Mouse (Mus musculus) hindbrain, embryonic 13.5 days (tissue): ENCODE measurements at regions not wholly inside any gene's neighbourhood (a gene's known extent, or its start where the extent isn't known, plus 50 kb on each side); places are given as distances from the start of the nearest gene placed in this dataset.

Experiments used
- ATAC-seq: fragments of 200-750 bp; cut with Nextera tagmentation; 2 replicates; pipeline ENCODE4 v1.8.0; 2017; ENCODE audit warnings: moderate TSS enrichment; ENCODE audit not compliant: low FRiP score
- H3K27ac ChIP-seq: fragments of 300-500 bp; sonication (generic); 2 replicates; pipeline ENCODE4 v1.5.1; 2015; ENCODE audit warnings: inconsistent platforms, mild to moderate bottlenecking, moderate library complexity
- H3K27me3 ChIP-seq: fragments of 300-500 bp; sonication (generic); 2 replicates; pipeline ENCODE4 v1.6.1; 2015; ENCODE audit warnings: mild to moderate bottlenecking, inconsistent platforms
- H3K36me3 ChIP-seq: fragments of 300-500 bp; sonication (generic); 2 replicates; pipeline ENCODE4 v1.6.1; 2015; ENCODE audit warnings: mild to moderate bottlenecking, inconsistent platforms
- H3K4me1 ChIP-seq: fragments of 300-500 bp; sonication (generic); replicated peaks from 2 replicates; pipeline ENCODE4 v1.6.1; 2015; ENCODE audit warnings: inconsistent platforms
- H3K4me2 ChIP-seq: fragments of 300-500 bp; sonication (generic); 2 replicates; pipeline ENCODE4 v1.6.1; 2015; ENCODE audit warnings: inconsistent platforms, mild to moderate bottlenecking, moderate library complexity
- H3K4me3 ChIP-seq: fragments of 300-500 bp; sonication (generic); 2 replicates; pipeline ENCODE4 v1.5.1; 2015; ENCODE audit warnings: mild to moderate bottlenecking, inconsistent platforms
- H3K9ac ChIP-seq: fragments of 300-500 bp; sonication (generic); 2 replicates; pipeline ENCODE4 v1.6.1; 2015; ENCODE audit warnings: mild to moderate bottlenecking, inconsistent platforms
- H3K9me3 ChIP-seq: fragments of 300-500 bp; sonication (generic); 2 replicates; pipeline ENCODE4 v1.6.1; 2016; ENCODE audit warnings: inconsistent platforms
- WGBS: fragments of 180-500 bp; shearing (Covaris S2); methylation state at CpG from one replicate; pipeline ENCODE4 v1.1.7; 2015; 5-methylcytosine and 5-hydroxymethylcytosine counted together

GRCm38 (mm10) chr1:90424066-90424821, 178.5 kb upstream of the Cops8 start:
- H3K4me1 ChIP-seq, result peaks cover 12% of the 10 kb centered on the region
- no peak overlapping the region for H3K4me2 ChIP-seq
- H3K36me3 ChIP-seq, result no peaks in the 10 kb centered on the region
- H3K9ac ChIP-seq, result no peak overlapping the region
- H3K4me3 ChIP-seq, result no peak overlapping the region
- WGBS, result 10% methylated on average over 13 of the region's 13 CpGs
- no peak overlapping the region for H3K27ac ChIP-seq
- no peak for ATAC-seq
- peaks cover 9% of the 10 kb centered on the region for H3K27me3 ChIP-seq
- H3K9me3 ChIP-seq, result no peaks in the 10 kb centered on the region

- Histone ChIP-seq H3K4me3 (no peak overlapping the region), H3K4me2 (no peak overlapping the region), H3K9me3 (no peaks in the 10 kb centered on the region), H3K27ac (no peak overlapping the region), H3K9ac (no peak overlapping the region), H3K27me3 (no peaks in the 10 kb centered on the region; the same call in 1 of the 2 replicates), H3K36me3 (no peaks in the 10 kb centered on the region), H3K4me1 (peaks cover 12% of the 10 kb centered on the region)
- no peak for ATAC-seq
- 95% methylated on average over 6 of the region's 6 CpGs for WGBS
Measured at GRCm38 (mm10) chr1:90428334-90428733, 174.4 kb upstream of the Cops8 start.

GRCm38 (mm10) chr1:90428774-90429173, 174.0 kb upstream of the Cops8 start:
- Histone ChIP-seq H3K9ac (no peak overlapping the region), H3K36me3 (no peaks in the 10 kb centered on the region), H3K4me3 (no peak overlapping the region), H3K27ac (no peak overlapping the region), H3K27me3 (no peaks in the 10 kb centered on the region; the same call in 1 of the 2 replicates), H3K4me1 (peaks cover 11% of the 10 kb centered on the region), H3K9me3 (no peaks in the 10 kb centered on the region), H3K4me2 (no peak overlapping the region)
- ATAC-seq, result no peak
- WGBS, result 82% methylated on average over 7 of the region's 7 CpGs

- H3K36me3 ChIP-seq, result no peaks in the 10 kb centered on the region
- no peak overlapping the region for H3K4me2 ChIP-seq
- H3K9me3 ChIP-seq, result no peaks in the 10 kb centered on the region
- 87% methylated on average over 9 of the region's 9 CpGs for WGBS
- H3K4me3 ChIP-seq, result no peak overlapping the region
- no peak for ATAC-seq
- no peaks in the 10 kb centered on the region; the same call in 1 of the 2 replicates for H3K27me3 ChIP-seq
- 0 out of 2 replicates have a peak, but pooled peaks cover 6% of the 10 kb centered on the region for H3K4me1 ChIP-seq
- H3K9ac ChIP-seq, result no peak overlapping the region
- no peak overlapping the region for H3K27ac ChIP-seq
Measured at GRCm38 (mm10) chr1:90430480-90430879, 172.3 kb upstream of the Cops8 start.

DNA sequence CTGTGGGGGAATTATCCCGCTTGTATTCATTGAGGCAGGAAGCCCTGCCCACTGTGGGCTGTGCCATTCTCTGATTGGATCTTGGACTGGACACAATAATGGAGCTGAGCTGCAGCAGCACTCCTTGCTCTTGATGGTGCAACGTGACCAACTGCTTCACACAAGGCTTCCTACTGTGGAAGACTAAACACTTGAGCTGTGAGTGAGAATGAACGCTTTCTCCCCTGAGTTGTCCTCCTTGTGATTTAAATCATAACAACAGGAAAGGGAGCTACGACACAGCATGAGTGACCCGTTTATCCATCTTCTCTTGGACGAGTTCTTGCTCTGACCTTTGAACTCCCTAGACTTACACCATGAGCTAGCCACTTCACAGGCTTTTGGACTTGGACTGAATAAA, 171.0 kb upstream of the Cops8 start:
- Histone ChIP-seq H3K9me3 (no peaks in the 10 kb centered on the region; the same call in 1 of the 2 replicates), H3K4me1 (0 out of 2 replicates have a peak, but pooled peaks cover 6% of the 10 kb centered on the region), H3K27ac (no peak overlapping the region), H3K4me3 (no peak overlapping the region), H3K4me2 (no peak overlapping the region), H3K27me3 (no peaks in the 10 kb centered on the region; the same call in 1 of the 2 replicates), H3K36me3 (no peaks in the 10 kb centered on the region), H3K9ac (no peak overlapping the region)
- WGBS, result 73% methylated on average over 6 of the region's 6 CpGs
- no peak for ATAC-seq

GRCm38 (mm10) chr1:90433911-90434310, 168.9 kb upstream of the Cops8 start:
- Histone ChIP-seq H3K9me3 (no peaks in the 10 kb centered on the region; the same call in 1 of the 2 replicates), H3K4me3 (no peak overlapping the region), H3K9ac (no peak overlapping the region), H3K27me3 (no peaks in the 10 kb centered on the region; the same call in 1 of the 2 replicates), H3K4me2 (no peak overlapping the region), H3K4me1 (peaks cover 6% of the 10 kb centered on the region; the same call in 1 of the 2 replicates), H3K36me3 (no peaks in the 10 kb centered on the region), H3K27ac (no peak overlapping the region)
- WGBS, result 83% methylated on average over 5 of the region's 5 CpGs
- no peak for ATAC-seq

GRCm38 (mm10) chr1:90440638-90441037, 162.1 kb upstream of the Cops8 start:
- Histone ChIP-seq H3K4me2 (no peak overlapping the region), H3K4me3 (no peak overlapping the region), H3K4me1 (peaks cover 22% of the 10 kb centered on the region), H3K9me3 (no peaks in the 10 kb centered on the region; the same call in 1 of the 2 replicates), H3K27ac (0 out of 2 replicates have a peak overlapping the region, but pooled peaks have one; percentile 0), H3K9ac (no peak overlapping the region), H3K27me3 (no peaks in the 10 kb centered on the region), H3K36me3 (no peaks in the 10 kb centered on the region)
- peak; percentile 82 for ATAC-seq
- WGBS, result 31% methylated on average over 1 of the region's 1 CpGs

GRCm38 (mm10) chr1:90441134-90441868, 161.5 kb upstream of the Cops8 start:
- WGBS, result 36% methylated on average over 10 of the region's 10 CpGs
- peak overlapping the region; percentile 0; the same call in 1 of the 2 replicates for H3K27ac ChIP-seq
- no peaks in the 10 kb centered on the region for H3K36me3 ChIP-seq
- no peaks in the 10 kb centered on the region; the same call in 1 of the 2 replicates for H3K9me3 ChIP-seq
- ATAC-seq, result no peak
- no peak overlapping the region for H3K4me3 ChIP-seq
- no peak overlapping the region for H3K9ac ChIP-seq
- no peak overlapping the region for H3K4me2 ChIP-seq
- peaks cover 22% of the 10 kb centered on the region for H3K4me1 ChIP-seq
- H3K27me3 ChIP-seq, result no peaks in the 10 kb centered on the region

GRCm38 (mm10) chr1:90442250-90443240, 160.2 kb upstream of the Cops8 start:
- no peaks in the 10 kb centered on the region for H3K27me3 ChIP-seq
- WGBS, result 66% methylated on average over 19 of the region's 19 CpGs
- no peaks in the 10 kb centered on the region for H3K9me3 ChIP-seq
- no peak for ATAC-seq
- no peak overlapping the region for H3K27ac ChIP-seq
- H3K4me3 ChIP-seq, result no peak overlapping the region
- H3K36me3 ChIP-seq, result no peaks in the 10 kb centered on the region
- H3K4me2 ChIP-seq, result no peak overlapping the region
- H3K9ac ChIP-seq, result no peak overlapping the region
- H3K4me1 ChIP-seq, result peaks cover 22% of the 10 kb centered on the region

- WGBS, result 33% methylated on average over 7 of the region's 7 CpGs
- Histone ChIP-seq H3K36me3 (no peaks in the 10 kb centered on the region), H3K27me3 (0 out of 2 replicates have a peak, but pooled peaks cover 4% of the 10 kb centered on the region), H3K9me3 (no peaks in the 10 kb centered on the region), H3K4me3 (no peak overlapping the region), H3K4me2 (no peak overlapping the region), H3K27ac (no peak overlapping the region), H3K9ac (no peak overlapping the region), H3K4me1 (peaks cover 5% of the 10 kb centered on the region)
- ATAC-seq, result no peak
Measured at GRCm38 (mm10) chr1:90449571-90450226, 153.1 kb upstream of the Cops8 start.

GRCm38 (mm10) chr1:90451942-90452557, 150.7 kb upstream of the Cops8 start:
- no peak overlapping the region for H3K9ac ChIP-seq
- H3K9me3 ChIP-seq, result no peaks in the 10 kb centered on the region
- no peak for ATAC-seq
- H3K36me3 ChIP-seq, result no peaks in the 10 kb centered on the region
- no peak overlapping the region for H3K4me3 ChIP-seq
- H3K4me2 ChIP-seq, result no peak overlapping the region
- H3K4me1 ChIP-seq, result peaks cover 12% of the 10 kb centered on the region
- 57% methylated on average over 6 of the region's 6 CpGs for WGBS
- H3K27me3 ChIP-seq, result peaks cover 10% of the 10 kb centered on the region; the same call in 1 of the 2 replicates
- H3K27ac ChIP-seq, result no peak overlapping the region
